Mouse (Mus musculus): ENCODE measurements at regions not wholly inside any gene's neighbourhood (a gene's known extent, or its start where the extent isn't known, plus 50 kb on each side); places are given as distances from the start of the nearest gene placed in this dataset.
"Not testable (repeated sequence)": the region's sequence is repeated elsewhere in the genome, so short reads cannot be mapped to it uniquely, and the experiment has no call there.

GRCm38 (mm10) chr1:94582526-94582925, 530.2 kb upstream of the Pdcd1 start:
- Histone ChIP-seq H3K27ac (replicated peaks) (no peak overlapping the region), H3K4me2 (no peak overlapping the region), H3K36me3 (no peaks in the 10 kb centered on the region), H3K9ac (no peak overlapping the region), H3K27me3 (no peaks in the 10 kb centered on the region), H3K4me3 (no peak overlapping the region), H3K9me3 (no peaks in the 10 kb centered on the region), H3K4me1 (replicated peaks) (no peaks in the 10 kb centered on the region)
- ATAC-seq (ENCODE audit: low FRiP score, low read depth), result no peak

- WGBS, result 57% methylated on average over 4 of the region's 4 CpGs
- H3K9me3 ChIP-seq, result no peaks in the 10 kb centered on the region
- H3K4me3 ChIP-seq, result no peak overlapping the region
- H3K4me1 ChIP-seq (replicated peaks), result no peaks in the 10 kb centered on the region
- H3K36me3 ChIP-seq, result no peaks in the 10 kb centered on the region
- no peak for ATAC-seq (ENCODE audit: low FRiP score, low read depth)
- no peaks in the 10 kb centered on the region for H3K27me3 ChIP-seq
- H3K9ac ChIP-seq, result no peak overlapping the region
- H3K27ac ChIP-seq (replicated peaks), result no peak overlapping the region
- no peak overlapping the region for H3K4me2 ChIP-seq
These were observed 529.5 kb upstream of the Pdcd1 start for GRCm38 (mm10) chr1:94581650-94582405.

GRCm38 (mm10) chr1:94532773-94533541, 480.6 kb upstream of the Pdcd1 start:
- no peak for ATAC-seq (ENCODE audit: low FRiP score, low read depth)
- Histone ChIP-seq H3K27ac (replicated peaks) (no peak overlapping the region), H3K4me1 (replicated peaks) (no peaks in the 10 kb centered on the region), H3K36me3 (no peaks in the 10 kb centered on the region), H3K9ac (no peak overlapping the region), H3K9me3 (no peaks in the 10 kb centered on the region), H3K27me3 (no peaks in the 10 kb centered on the region), H3K4me3 (no peak overlapping the region), H3K4me2 (no peak overlapping the region)
- WGBS, result 81% methylated on average over 4 of the region's 4 CpGs

- H3K36me3 ChIP-seq, result no peaks in the 10 kb centered on the region
These were observed 451.7 kb upstream of the Pdcd1 start for GRCm38 (mm10) chr1:94504080-94504520.

GRCm38 (mm10) chr1:94503379-94504079, 451.2 kb upstream of the Pdcd1 start:
- 0 out of 2 replicates have a peak overlapping the region, but pooled peaks have one; percentile 20 for H3K27ac ChIP-seq (replicated peaks)
- no peaks in the 10 kb centered on the region for H3K36me3 ChIP-seq
- ATAC-seq (ENCODE audit: low FRiP score, low read depth), result peak; percentile 83

More at GRCm38 (mm10) chr1:94504080-94504520, 451.7 kb upstream of the Pdcd1 start:
- Histone ChIP-seq H3K27ac (replicated peaks) (no peak overlapping the region), H3K4me3 (no peak overlapping the region), H3K9ac (no peak overlapping the region), H3K4me1 (replicated peaks) (0 out of 2 replicates have a peak, but pooled peaks cover 3% of the 10 kb centered on the region), H3K9me3 (no peaks in the 10 kb centered on the region), H3K4me2 (no peak overlapping the region), H3K27me3 (no peaks in the 10 kb centered on the region)
- peak; percentile 27; the same call in 1 of the 2 replicates for ATAC-seq (ENCODE audit: low FRiP score, low read depth)
- 38% methylated on average over 4 of the region's 4 CpGs for whole genome bisulfite sequencing

GRCm38 (mm10) chr1:94502066-94502861, 449.9 kb upstream of the Pdcd1 start:
- Histone ChIP-seq H3K36me3 (no peaks in the 10 kb centered on the region), H3K9me3 (no peaks in the 10 kb centered on the region), H3K4me3 (no peak overlapping the region), H3K27ac (replicated peaks) (peak overlapping the region; percentile 42; the same call in 1 of the 2 replicates), H3K27me3 (no peaks in the 10 kb centered on the region), H3K9ac (no peak overlapping the region), H3K4me2 (no peak overlapping the region), H3K4me1 (replicated peaks) (0 out of 2 replicates have a peak, but pooled peaks cover 3% of the 10 kb centered on the region)
- WGBS, result 58% methylated on average over 6 of the region's 6 CpGs
- ATAC-seq (ENCODE audit: low FRiP score, low read depth), result peak; percentile 59; the same call in 1 of the 2 replicates

More at GRCm38 (mm10) chr1:94503379-94504079, 451.2 kb upstream of the Pdcd1 start:
- no peak overlapping the region for H3K4me3 ChIP-seq
- H3K9ac ChIP-seq, result no peak overlapping the region
- no peaks in the 10 kb centered on the region for H3K27me3 ChIP-seq
- H3K9me3 ChIP-seq, result no peaks in the 10 kb centered on the region
- no peak overlapping the region for H3K4me2 ChIP-seq
- 0 out of 2 replicates have a peak, but pooled peaks cover 3% of the 10 kb centered on the region for H3K4me1 ChIP-seq (replicated peaks)
- WGBS, result 39% methylated on average over 6 of the region's 6 CpGs

- no peaks in the 10 kb centered on the region for H3K9me3 ChIP-seq
- no peaks in the 10 kb centered on the region for H3K27me3 ChIP-seq
- no peak overlapping the region for H3K4me2 ChIP-seq
- WGBS, result 88% methylated on average over 2 of the region's 2 CpGs
- no peak overlapping the region for H3K9ac ChIP-seq
- no peak overlapping the region for H3K4me3 ChIP-seq
- no peak overlapping the region for H3K27ac ChIP-seq (replicated peaks)
- ATAC-seq (ENCODE audit: low FRiP score, low read depth), result no peak
- H3K36me3 ChIP-seq, result no peaks in the 10 kb centered on the region
- no peaks in the 10 kb centered on the region for H3K4me1 ChIP-seq (replicated peaks)
These were observed 444.6 kb upstream of the Pdcd1 start for GRCm38 (mm10) chr1:94496992-94497391.

GRCm38 (mm10) chr1:94496341-94496740, 444.0 kb upstream of the Pdcd1 start:
- 50% methylated on average over 3 of the region's 3 CpGs for WGBS
- Histone ChIP-seq H3K36me3 (no peaks in the 10 kb centered on the region), H3K4me2 (no peak overlapping the region), H3K27me3 (no peaks in the 10 kb centered on the region), H3K9ac (no peak overlapping the region), H3K4me1 (replicated peaks) (no peaks in the 10 kb centered on the region), H3K9me3 (no peaks in the 10 kb centered on the region), H3K27ac (replicated peaks) (no peak overlapping the region), H3K4me3 (no peak overlapping the region)
- no peak for ATAC-seq (ENCODE audit: low FRiP score, low read depth)

- Histone ChIP-seq H3K36me3 (no peaks in the 10 kb centered on the region), H3K4me3 (no peak overlapping the region), H3K4me2 (no peak overlapping the region), H3K27ac (replicated peaks) (no peak overlapping the region), H3K9me3 (no peaks in the 10 kb centered on the region), H3K9ac (no peak overlapping the region), H3K27me3 (no peaks in the 10 kb centered on the region), H3K4me1 (replicated peaks) (no peaks in the 10 kb centered on the region)
- ATAC-seq (ENCODE audit: low FRiP score, low read depth), result no peak
- WGBS, result 81% methylated on average over 3 of the region's 3 CpGs
These were observed 434.7 kb upstream of the Pdcd1 start for GRCm38 (mm10) chr1:94487062-94487461.

GRCm38 (mm10) chr1:94469834-94470233, 417.5 kb upstream of the Pdcd1 start:
- not testable (repeated sequence) for H3K4me1 ChIP-seq (replicated peaks); H3K27ac ChIP-seq (replicated peaks); H3K36me3 ChIP-seq; H3K9me3 ChIP-seq; H3K9ac ChIP-seq; H3K4me3 ChIP-seq; H3K27me3 ChIP-seq; H3K4me2 ChIP-seq
- WGBS, result 95% methylated on average over 18 of the region's 18 CpGs
- ATAC-seq (ENCODE audit: low FRiP score, low read depth), result peak; percentile 94

- Histone ChIP-seq H3K4me2 (no peak overlapping the region), H3K4me3 (no peak overlapping the region), H3K9ac (no peak overlapping the region), H3K27ac (replicated peaks) (no peak overlapping the region), H3K27me3 (no peaks in the 10 kb centered on the region), H3K4me1 (replicated peaks) (no peaks in the 10 kb centered on the region), H3K9me3 (no peaks in the 10 kb centered on the region), H3K36me3 (no peaks in the 10 kb centered on the region)
- ATAC-seq (ENCODE audit: low FRiP score, low read depth), result no peak
- 90% methylated on average over 2 of the region's 2 CpGs for WGBS
These were observed 371.4 kb upstream of the Pdcd1 start for GRCm38 (mm10) chr1:94423731-94424130.

Measured in hindbrain, embryonic 15.5 days (tissue).